Mouse (Mus musculus) embryonic facial prominence, embryonic 12.5 days (tissue): ENCODE data around the gene Gpr179. TPM values are rescaled to one million over a fixed set of nuclear protein-coding genes. Genes with fewer than 3 reads are reported as not detected.

Source experiments
- polyA plus RNA-seq: library from polyadenylated mRNA; unstranded; fragments of >200 nt; fragmentation: Nextera tagmentation; extraction: Ambion mirVana; gene quantifications from 2 replicates; pipeline ENCODE4 v1.2.1, GENCODE M21; 2016

The Gpr179 gene
- polyA plus RNA-seq, 1 experiment from 2014 or later, result 0.15 TPM

Other genes with a start within 250 kb of the Gpr179 start
- gene Tbx21, start 236.7 kb downstream of the Gpr179 start, polyA plus RNA-seq, result 0.14 and 0.20 TPM in 2 replicates
- gene Tbkbp1, start 200.6 kb downstream of the Gpr179 start, polyA plus RNA-seq, result 9.6 and 10.4 TPM in 2 replicates
- gene Kpnb1, start 164.2 kb downstream of the Gpr179 start, polyA plus RNA-seq, result 65.5 and 65.8 TPM in 2 replicates
- 99.8 and 103 TPM in 2 replicates for gene Npepps, start 71.4 kb downstream of the Gpr179 start, polyA plus RNA-seq
- gene Mrpl45, start 36.4 kb downstream of the Gpr179 start, polyA plus RNA-seq, result 45.0 and 51.4 TPM in 2 replicates
- gene Socs7, start 10.5 kb upstream of the Gpr179 start, polyA plus RNA-seq, result 5.5 and 6.1 TPM in 2 replicates
- 8.5 and 10.1 TPM in 2 replicates for gene Arhgap23, start 63.5 kb upstream of the Gpr179 start, polyA plus RNA-seq
- 1.1 and 1.4 TPM in 2 replicates for gene 4933428G20Rik, start 148.3 kb upstream of the Gpr179 start, polyA plus RNA-seq
- gene Srcin1, start 224.1 kb upstream of the Gpr179 start, polyA plus RNA-seq, result 1.00 and 1.3 TPM in 2 replicates